Mouse (Mus musculus): Measurements from ENCODE around the gene Kcnb1. TPM values are rescaled to one million over a fixed set of nuclear protein-coding genes. Genes with fewer than 3 reads are reported as not detected.

Kcnb1 gene
- polyA plus RNA-seq, 1 experiment from 2014 or later = 1.6 TPM

DNA sequence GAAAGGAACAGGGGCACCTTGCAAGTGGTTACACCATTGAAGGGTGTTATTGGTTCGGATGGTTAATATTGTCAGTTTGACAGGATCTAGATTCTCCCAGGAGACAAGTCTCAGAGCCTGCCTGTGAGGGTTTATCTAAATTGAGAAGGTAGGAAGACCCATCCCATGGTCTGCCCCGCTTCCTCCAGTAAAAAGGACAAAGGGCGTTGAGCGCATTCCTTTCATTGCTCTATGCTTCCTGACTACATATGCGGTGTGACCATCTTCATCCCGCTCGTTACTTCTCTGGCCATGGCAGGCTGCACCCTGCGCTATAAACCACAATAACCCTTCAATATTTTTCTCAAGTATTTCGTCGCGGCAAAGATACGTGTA lies 118.7 kb downstream of the Kcnb1 start:
- Histone ChIP-seq H3K4me3 (ENCODE audit: low read depth, low read length) (peak overlapping the region; percentile 43), H3K4me1 (replicated peaks; ENCODE audit: control insufficient read depth, insufficient read depth) (no peaks in the 10 kb centered on the region), H3K9ac (ENCODE audit: low read length) (peak overlapping the region; percentile 57), H3K4me2 (replicated peaks; ENCODE audit: low read depth) (peak overlapping the region; percentile 62), H3K9me3 (ENCODE audit: control insufficient read depth, low read length) (no peaks in the 10 kb centered on the region), H3K27ac (replicated peaks) (no peak overlapping the region), H3K36me3 (ENCODE audit: control insufficient read depth, insufficient read depth, low read length) (no peaks in the 10 kb centered on the region; the same call in 1 of the 2 replicates), H3K27me3 (ENCODE audit: control insufficient read depth, insufficient read depth, low read length) (no peaks in the 10 kb centered on the region)
- no peak for DNase-seq (ENCODE audit: low spot score)
- 15% methylated on average over 12 of the region's 12 CpGs for WGBS
- TF ChIP-seq CTCF (IDR thresholded peaks at IDR 0.05; ENCODE audit: low read depth) = no peak
- no peak for TF ChIP-seq EP300 (optimal IDR thresholded peaks at IDR 0.05)
- ATAC-seq (ENCODE audit: low FRiP score, low TSS enrichment) = no peak

DNA sequence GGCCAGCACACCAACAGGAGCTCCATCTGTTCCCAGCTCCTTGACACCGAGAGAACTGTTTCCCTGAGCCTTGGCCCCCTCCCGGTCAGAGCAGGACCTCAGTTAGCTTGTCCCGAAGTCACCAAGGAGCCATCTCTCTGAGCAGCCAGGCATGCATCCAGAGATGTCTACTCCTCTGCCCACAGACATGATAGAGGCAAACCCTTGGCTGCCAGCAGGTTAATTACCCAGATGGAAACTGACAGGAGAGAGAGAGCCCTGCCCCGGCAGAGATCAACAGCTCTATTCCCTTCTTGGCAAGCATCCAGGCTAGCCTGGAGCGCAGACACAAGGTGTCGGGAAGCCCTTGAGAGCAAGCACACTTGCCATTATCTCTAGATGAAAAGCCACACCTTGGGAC lies 119.6 kb downstream of the Kcnb1 start:
- Histone ChIP-seq H3K27ac (replicated peaks) (no peak overlapping the region), H3K4me3 (ENCODE audit: low read depth, low read length) (no peak overlapping the region), H3K36me3 (ENCODE audit: control insufficient read depth, insufficient read depth, low read length) (no peaks in the 10 kb centered on the region; the same call in 1 of the 2 replicates), H3K4me1 (replicated peaks; ENCODE audit: control insufficient read depth, insufficient read depth) (no peaks in the 10 kb centered on the region), H3K27me3 (ENCODE audit: control insufficient read depth, insufficient read depth, low read length) (no peaks in the 10 kb centered on the region), H3K9ac (ENCODE audit: low read length) (no peak overlapping the region), H3K4me2 (replicated peaks; ENCODE audit: low read depth) (no peak overlapping the region), H3K9me3 (ENCODE audit: control insufficient read depth, low read length) (no peaks in the 10 kb centered on the region)
- 45% methylated on average over 6 of the region's 6 CpGs for WGBS
- no peak for DNase-seq (ENCODE audit: low spot score)
- ATAC-seq (ENCODE audit: low FRiP score, low TSS enrichment) = no peak
- TF ChIP-seq EP300 (optimal IDR thresholded peaks at IDR 0.05) (no peak), CTCF (IDR thresholded peaks at IDR 0.05; ENCODE audit: low read depth) (no peak)

GRCm38 (mm10) chr2:167067575-167067974 lies 122.4 kb downstream of the Kcnb1 start:
- no peak for DNase-seq (ENCODE audit: low spot score)
- no peaks in the 10 kb centered on the region; the same call in 1 of the 2 replicates for H3K36me3 ChIP-seq (ENCODE audit: control insufficient read depth, insufficient read depth, low read length)
- H3K4me3 ChIP-seq (ENCODE audit: low read depth, low read length) = no peak overlapping the region
- no peak overlapping the region for H3K9ac ChIP-seq (ENCODE audit: low read length)
- H3K4me1 ChIP-seq (replicated peaks; ENCODE audit: control insufficient read depth, insufficient read depth) = no peaks in the 10 kb centered on the region; the same call in 1 of the 2 replicates
- H3K27ac ChIP-seq (replicated peaks) = no peak overlapping the region
- WGBS = 32% methylated on average over 6 of the region's 6 CpGs
- H3K27me3 ChIP-seq (ENCODE audit: control insufficient read depth, insufficient read depth, low read length) = no peaks in the 10 kb centered on the region
- no peaks in the 10 kb centered on the region for H3K9me3 ChIP-seq (ENCODE audit: control insufficient read depth, low read length)
- no peak overlapping the region for H3K4me2 ChIP-seq (replicated peaks; ENCODE audit: low read depth)
- TF ChIP-seq CTCF (IDR thresholded peaks at IDR 0.05; ENCODE audit: low read depth) (no peak), EP300 (optimal IDR thresholded peaks at IDR 0.05) (no peak)
- ATAC-seq (ENCODE audit: low FRiP score, low TSS enrichment) = no peak

GRCm38 (mm10) chr2:167066528-167067516 lies 123.1 kb downstream of the Kcnb1 start:
- Histone ChIP-seq H3K4me2 (replicated peaks; ENCODE audit: low read depth) (no peak overlapping the region), H3K27me3 (ENCODE audit: control insufficient read depth, insufficient read depth, low read length) (no peaks in the 10 kb centered on the region), H3K9me3 (ENCODE audit: control insufficient read depth, low read length) (no peaks in the 10 kb centered on the region), H3K4me1 (replicated peaks; ENCODE audit: control insufficient read depth, insufficient read depth) (no peaks in the 10 kb centered on the region; the same call in 1 of the 2 replicates), H3K27ac (replicated peaks) (no peak overlapping the region), H3K9ac (ENCODE audit: low read length) (no peak overlapping the region), H3K36me3 (ENCODE audit: control insufficient read depth, insufficient read depth, low read length) (no peaks in the 10 kb centered on the region; the same call in 1 of the 2 replicates), H3K4me3 (ENCODE audit: low read depth, low read length) (no peak overlapping the region)
- WGBS = 25% methylated on average over 6 of the region's 6 CpGs
- ATAC-seq (ENCODE audit: low FRiP score, low TSS enrichment) (no peak), DNase-seq (ENCODE audit: low spot score) (no peak)
- TF ChIP-seq EP300 (optimal IDR thresholded peaks at IDR 0.05) = no peak
- TF ChIP-seq CTCF (IDR thresholded peaks at IDR 0.05; ENCODE audit: low read depth) = no peak

DNA sequence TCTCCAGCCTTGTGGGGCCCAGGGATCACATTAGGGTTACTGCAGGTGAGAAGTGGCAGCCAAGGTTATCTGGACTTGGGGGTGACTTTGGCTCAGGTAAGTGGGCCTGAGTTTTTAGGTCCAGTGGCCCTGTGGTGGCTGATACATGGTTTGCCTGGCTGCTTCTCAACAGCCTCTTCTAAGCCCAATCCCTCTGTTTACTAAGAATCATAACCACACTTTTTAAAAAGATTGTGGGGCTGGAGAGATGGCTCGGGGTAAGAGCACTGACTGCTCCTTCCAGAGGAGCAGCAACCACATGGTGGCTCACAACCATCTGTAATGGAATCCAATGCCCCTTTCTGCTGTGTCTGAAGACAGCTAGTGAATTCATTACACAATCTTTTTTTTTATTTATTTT lies 123.9 kb downstream of the Kcnb1 start:
- Histone ChIP-seq H3K4me3 (ENCODE audit: low read depth, low read length) (no peak overlapping the region), H3K27ac (replicated peaks) (no peak overlapping the region), H3K9me3 (ENCODE audit: control insufficient read depth, low read length) (no peaks in the 10 kb centered on the region), H3K4me1 (replicated peaks; ENCODE audit: control insufficient read depth, insufficient read depth) (peaks cover 4% of the 10 kb centered on the region; the same call in 1 of the 2 replicates), H3K27me3 (ENCODE audit: control insufficient read depth, insufficient read depth, low read length) (no peaks in the 10 kb centered on the region), H3K36me3 (ENCODE audit: control insufficient read depth, insufficient read depth, low read length) (no peaks in the 10 kb centered on the region; the same call in 1 of the 2 replicates), H3K9ac (ENCODE audit: low read length) (no peak overlapping the region), H3K4me2 (replicated peaks; ENCODE audit: low read depth) (no peak overlapping the region)
- DNase-seq (ENCODE audit: low spot score) (no peak), ATAC-seq (ENCODE audit: low FRiP score, low TSS enrichment) (no peak)
- WGBS = 52% methylated on average over 1 of the region's 1 CpGs
- no peak for TF ChIP-seq EP300 (optimal IDR thresholded peaks at IDR 0.05)
- no peak for TF ChIP-seq CTCF (IDR thresholded peaks at IDR 0.05; ENCODE audit: low read depth)

All from stomach, postnatal 0 days (tissue).